Mouse (Mus musculus): Measurements from ENCODE around the gene Tmem126b. TPM values are rescaled to one million over a fixed set of nuclear protein-coding genes. Genes with fewer than 3 reads are reported as not detected.

The Tmem126b gene
- polyA plus RNA-seq, 1 experiment from 2014 or later, result 20.7 TPM

GRCm38 (mm10) chr7:90426020-90427001, 49.5 kb downstream of the Tmem126b start, which contains the start of gene Ccdc89:
Gene Ccdc89, plus strand, starts transcription at chr7:90426577.
- peak; percentile 41 for DNase-seq (ENCODE audit: low spot score)

Other genes with a start within 250 kb of the Tmem126b start
- gene Ccdc83, start 210.2 kb downstream of the Tmem126b start, polyA plus RNA-seq (2015; fragmentation: Nextera tagmentation; extraction: Ambion mirVana), result not detected in 2 replicates
- gene Sytl2, start 173.7 kb downstream of the Tmem126b start, polyA plus RNA-seq (2015; fragmentation: Nextera tagmentation; extraction: Ambion mirVana), result 6.1 and 6.8 TPM in 2 replicates
- 0.22 and 0.24 TPM in 2 replicates for gene Ccdc89, start 49.4 kb downstream of the Tmem126b start, polyA plus RNA-seq (2015; fragmentation: Nextera tagmentation; extraction: Ambion mirVana)
- 34.7 and 38.5 TPM in 2 replicates for gene Crebzf, start 33.3 kb downstream of the Tmem126b start, polyA plus RNA-seq (2015; fragmentation: Nextera tagmentation; extraction: Ambion mirVana)
- gene Tmem126a, start 18.8 kb downstream of the Tmem126b start, polyA plus RNA-seq (2015; fragmentation: Nextera tagmentation; extraction: Ambion mirVana), result 60.0 and 67.6 TPM in 2 replicates
- gene Dlg2, start 671 bp upstream of the Tmem126b start, polyA plus RNA-seq (2015; fragmentation: Nextera tagmentation; extraction: Ambion mirVana), result 11.7 and 13.7 TPM in 2 replicates

Data from thymus, postnatal 0 days (tissue).